Mouse (Mus musculus): Measurements from ENCODE around the gene Iqgap2.

The Iqgap2 gene

DNA sequence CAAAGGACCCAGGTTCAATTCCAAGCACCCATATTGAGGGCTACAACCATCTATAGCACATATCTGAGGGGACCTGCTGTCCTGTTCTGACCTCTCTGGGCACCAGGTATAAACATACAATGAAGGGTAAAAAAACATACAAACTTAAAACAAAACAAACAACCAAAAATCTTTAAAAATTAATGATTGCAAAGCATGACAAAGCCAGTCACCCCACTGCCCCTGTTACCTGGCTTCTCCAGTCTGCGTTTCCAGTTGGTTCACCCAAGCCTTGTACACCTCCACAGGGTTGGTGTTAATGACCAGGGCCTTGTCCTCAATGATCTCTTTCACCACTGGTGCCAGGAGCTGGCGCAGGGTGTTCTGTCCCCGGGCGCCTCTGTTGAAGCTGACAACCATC, 227.9 kb downstream of the Iqgap2 start:
- in situ Hi-C loops (cut with MseI, MboI), result no loop called here

DNA sequence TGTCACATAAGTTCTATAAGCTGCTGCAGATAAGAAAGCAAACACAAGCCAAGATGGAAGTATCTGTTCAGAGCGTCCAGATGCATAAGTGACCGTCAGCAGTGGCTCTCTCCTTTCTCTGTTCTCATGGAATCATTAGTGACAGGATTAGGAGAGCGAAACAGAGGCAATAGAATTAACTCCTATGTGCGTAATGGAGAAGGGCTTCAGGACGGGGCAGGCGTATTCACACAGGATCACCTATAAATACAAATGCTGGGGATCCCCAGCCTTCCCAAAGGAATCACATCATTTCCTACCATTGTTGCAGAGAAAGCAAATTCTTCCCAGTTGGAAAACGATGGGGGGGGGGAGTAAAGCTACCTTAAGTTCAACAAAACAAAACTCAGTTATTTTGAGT, 232.3 kb downstream of the Iqgap2 start:
- in situ Hi-C loops (cut with MseI, MboI), result no loop called here

DNA sequence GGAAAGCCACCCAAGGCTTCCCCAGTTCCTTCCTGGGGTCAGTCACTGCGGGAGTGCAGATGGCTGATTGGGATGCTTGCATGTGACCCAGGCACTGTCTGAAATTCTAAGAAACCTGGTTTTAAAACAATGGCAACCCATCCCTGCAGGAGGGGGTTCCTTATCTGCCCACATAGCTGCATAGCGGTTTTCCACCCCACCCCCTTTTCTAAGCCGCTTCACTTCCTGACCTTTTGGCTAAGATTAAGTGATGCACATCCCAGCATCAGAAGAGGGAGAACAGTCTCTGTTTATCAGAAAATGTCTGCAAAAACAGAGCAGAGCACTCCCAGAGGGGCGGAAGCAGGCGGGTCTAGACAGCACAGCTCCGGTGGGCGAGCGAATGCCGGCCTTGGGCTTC, 234.6 kb downstream of the Iqgap2 start:
- in situ Hi-C loops (cut with MseI, MboI), result no loop called here

DNA sequence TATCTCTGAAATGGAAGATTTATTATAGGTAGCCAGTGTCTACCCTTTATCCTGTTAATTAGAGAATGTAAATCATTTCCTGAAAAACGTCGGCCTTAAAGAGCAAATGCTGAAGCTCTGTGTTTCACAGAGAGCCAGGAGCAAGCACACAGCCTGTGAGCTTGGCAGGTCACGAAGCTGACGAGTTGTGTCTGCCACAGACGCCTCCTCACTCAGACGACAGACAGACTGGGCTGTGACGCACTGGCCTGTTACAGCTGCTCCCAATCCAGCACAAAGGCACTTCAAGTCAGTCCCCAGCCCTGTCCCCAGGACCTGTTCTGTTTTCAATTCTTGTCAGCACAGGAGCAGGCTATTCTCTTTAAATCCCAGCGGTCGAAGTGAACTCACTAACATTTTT, 236.4 kb downstream of the Iqgap2 start:
- in situ Hi-C loops (cut with MseI, MboI), result no loop called here

DNA sequence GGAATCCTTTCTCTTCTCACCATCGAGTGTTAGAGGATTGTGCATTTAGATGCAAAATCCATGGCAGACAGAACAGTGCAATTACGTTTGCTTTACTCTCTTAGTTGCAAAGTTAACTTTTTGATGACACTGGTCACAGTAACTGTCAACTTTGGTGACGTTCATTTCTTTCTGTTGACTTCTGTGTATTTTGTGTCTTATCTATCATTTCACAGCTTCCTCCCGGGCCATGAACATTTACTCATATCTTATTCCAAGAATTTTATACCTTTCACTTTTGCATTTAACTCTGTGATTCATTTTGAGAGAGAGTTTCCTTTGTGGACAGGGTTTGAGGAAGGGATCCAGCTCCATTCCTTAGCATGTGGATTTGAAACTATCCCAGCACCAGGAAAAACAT, 238.0 kb downstream of the Iqgap2 start:
- in situ Hi-C loops (cut with MseI, MboI), result no loop called here

DNA sequence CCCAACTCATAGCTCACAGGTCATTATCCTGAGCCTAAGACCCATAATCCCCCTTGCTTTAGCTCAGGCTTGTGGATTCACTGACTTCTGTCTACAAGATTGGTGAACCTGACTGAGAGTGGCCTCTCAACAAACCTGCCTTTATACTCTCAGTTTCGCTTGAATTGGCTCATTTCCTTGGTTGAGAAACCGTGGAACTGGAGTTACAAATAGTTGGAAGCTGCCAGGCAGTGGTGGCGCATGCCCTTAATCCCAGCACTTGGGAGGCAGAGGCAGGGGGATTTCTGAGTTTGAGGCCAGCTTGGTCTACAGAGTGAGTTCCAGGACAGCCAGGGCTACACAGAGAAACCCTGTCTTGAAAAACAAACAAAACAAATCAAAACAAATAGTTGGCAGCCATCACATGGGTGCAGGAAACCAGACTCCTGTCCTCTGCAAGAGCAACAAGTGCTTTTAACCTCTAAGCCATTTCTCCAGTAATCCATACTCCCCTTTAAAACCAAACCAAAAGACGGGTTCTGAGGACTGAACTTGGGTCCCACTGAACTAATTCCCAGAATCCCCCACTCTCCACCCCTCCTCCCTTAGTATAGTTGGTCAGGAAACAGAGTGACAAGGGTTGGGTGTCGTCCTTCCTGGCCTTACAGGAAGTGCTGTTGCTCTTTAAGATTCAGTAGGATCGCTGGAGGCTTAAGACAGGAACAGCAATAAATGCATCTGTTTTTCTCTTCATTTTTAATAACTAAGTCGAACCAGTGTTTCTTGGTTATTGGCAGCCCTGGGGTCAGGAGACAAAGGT, 239.7 kb downstream of the Iqgap2 start:
- in situ Hi-C loops (cut with MseI, MboI), result no loop called here

DNA sequence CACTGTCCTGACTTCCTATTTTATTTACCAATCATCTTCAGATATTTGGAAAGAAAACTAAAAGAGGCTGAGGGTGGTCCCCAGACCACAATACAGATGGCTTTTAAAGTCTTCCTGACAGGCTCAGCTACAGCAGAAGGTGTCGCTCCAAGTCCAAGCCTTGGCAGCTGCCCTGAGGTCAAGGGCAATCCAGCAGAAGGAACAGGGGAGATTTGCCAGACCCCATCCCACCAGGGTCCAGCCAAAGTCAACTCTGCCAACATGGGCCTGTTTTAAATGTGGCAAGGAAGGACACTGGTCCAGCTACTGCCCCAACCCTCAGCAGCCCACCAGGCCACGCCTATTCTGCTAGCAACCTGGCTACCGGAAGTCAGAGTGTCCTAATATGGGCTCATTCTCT, 241.8 kb downstream of the Iqgap2 start:
- in situ Hi-C loops (cut with MseI, MboI), result no loop called here

DNA sequence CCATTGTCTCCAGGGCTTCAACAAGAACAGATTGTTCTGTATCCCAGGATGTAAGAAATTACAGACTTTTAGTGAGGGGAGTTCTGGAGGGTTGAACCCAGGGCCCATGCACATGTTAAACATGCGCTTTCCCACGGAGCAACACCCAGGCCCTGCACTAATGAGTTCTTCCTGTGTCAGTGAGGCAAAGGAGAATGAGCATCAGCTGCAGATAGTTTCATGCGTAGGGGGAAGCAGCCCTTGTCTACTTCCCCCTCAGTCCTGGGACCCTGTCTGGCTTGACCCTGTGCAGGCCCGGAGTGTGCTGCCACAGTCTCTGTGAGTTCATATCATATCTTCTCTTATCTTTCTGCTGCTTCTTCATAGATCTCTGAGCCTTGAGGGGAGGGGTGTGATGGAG, 244.5 kb downstream of the Iqgap2 start:
- in situ Hi-C loops (cut with MseI, MboI), result no loop called here

DNA sequence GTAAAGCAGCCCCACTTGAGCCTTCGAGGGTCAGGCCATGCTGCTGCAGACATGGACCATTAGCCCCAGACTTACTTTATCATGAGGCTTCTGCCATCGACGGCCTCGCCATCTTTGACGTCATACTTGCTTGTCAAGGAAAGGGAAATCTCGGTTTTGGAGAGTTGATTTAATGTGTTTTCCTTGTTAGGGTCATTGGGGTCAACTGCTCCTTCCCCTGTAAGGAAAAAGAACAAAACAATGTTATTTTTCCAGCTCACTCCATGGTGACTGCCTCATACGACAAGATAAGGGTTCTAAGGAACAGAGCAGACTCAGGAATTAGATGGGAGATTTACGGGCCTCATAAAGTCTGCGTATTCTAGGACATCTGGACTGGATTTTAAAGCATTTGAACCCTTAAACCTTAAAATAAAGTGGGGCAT, 245.0 kb downstream of the Iqgap2 start:
- in situ Hi-C loops (cut with MseI, MboI), result no loop called here

DNA sequence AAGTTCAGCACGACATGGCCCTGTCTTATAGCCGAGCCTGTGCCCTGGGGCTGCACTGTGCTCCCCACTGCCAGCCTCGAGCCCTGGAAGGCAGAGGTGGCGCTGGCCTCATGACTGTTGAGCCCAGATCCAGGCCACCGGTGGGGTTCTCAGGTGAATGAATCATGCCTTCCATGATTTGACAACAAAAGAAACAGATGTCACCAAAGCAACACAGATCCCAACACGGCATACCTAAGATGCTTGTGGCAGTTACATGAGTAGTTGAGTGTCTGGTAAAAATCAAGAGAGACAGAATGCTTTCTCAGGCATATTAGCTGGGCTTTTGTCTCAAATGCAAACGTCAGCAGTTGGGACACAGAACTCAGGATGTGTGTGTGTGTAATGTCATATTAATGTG, 248.0 kb downstream of the Iqgap2 start:
- in situ Hi-C loops (cut with MseI, MboI), result no loop called here

DNA sequence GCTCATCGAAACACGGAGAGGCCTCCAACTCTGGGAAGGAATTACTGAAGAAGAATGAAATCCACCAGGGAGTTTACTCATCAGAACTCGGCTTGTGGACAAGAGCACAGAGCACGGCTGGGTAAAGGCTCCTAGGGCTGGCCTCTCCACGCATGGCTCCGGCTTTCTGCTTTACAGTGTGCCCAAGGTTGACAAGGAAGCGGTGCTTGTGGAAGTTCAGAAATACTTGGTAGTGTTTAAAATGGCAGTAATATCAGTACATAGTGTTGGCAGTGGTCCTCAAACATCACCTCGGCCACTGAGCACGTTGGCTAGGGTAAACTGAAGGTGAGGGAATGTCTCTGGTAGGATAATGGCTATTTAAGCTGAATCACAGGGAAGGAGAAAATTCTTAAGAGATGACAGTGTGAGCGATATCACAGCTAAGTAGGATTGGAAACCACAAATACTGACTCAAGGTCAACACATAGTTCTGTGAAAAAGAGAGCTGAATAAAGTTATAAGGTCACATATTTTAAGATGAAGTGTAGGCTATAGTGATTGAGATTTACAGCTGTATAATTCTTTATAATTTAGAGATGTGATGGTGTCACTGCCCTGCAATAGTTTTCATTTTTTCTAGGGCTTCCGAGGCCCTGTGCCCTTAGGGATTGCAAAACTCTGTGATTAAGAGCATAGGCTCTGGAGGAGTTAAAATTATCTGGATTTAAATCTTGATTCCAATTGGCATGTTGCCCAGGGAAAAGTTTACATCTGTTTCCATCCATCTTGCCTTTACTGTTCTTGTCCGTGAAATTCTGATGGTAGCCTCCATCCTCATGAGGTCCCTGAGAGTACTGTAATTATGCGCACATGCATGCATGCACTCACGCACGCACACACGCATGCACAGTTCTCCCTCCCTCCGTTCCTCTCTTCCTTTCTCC, 250.4 kb downstream of the Iqgap2 start:
- in situ Hi-C loops (cut with MseI, MboI), result no loop called here

DNA sequence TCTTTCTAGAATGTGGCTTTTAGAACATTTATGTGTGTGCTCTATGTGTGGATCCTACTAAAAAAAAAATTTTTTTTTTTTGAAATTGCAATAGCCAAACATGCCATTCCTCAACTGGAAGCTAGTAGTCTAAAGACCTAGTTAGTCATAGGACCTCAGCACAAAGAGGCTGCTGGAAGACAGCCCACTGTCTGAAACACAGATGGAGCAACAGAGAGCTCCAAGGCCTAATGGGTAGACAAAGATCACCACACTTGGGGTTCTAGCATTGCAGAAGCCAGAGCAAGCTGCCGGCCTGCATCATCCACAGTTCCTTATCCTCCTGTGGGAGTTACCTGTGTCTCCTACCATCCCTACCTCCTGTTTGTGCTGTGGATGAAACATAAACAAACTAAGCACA, 251.3 kb downstream of the Iqgap2 start:
- in situ Hi-C loops (cut with MseI, MboI), result no loop called here

DNA sequence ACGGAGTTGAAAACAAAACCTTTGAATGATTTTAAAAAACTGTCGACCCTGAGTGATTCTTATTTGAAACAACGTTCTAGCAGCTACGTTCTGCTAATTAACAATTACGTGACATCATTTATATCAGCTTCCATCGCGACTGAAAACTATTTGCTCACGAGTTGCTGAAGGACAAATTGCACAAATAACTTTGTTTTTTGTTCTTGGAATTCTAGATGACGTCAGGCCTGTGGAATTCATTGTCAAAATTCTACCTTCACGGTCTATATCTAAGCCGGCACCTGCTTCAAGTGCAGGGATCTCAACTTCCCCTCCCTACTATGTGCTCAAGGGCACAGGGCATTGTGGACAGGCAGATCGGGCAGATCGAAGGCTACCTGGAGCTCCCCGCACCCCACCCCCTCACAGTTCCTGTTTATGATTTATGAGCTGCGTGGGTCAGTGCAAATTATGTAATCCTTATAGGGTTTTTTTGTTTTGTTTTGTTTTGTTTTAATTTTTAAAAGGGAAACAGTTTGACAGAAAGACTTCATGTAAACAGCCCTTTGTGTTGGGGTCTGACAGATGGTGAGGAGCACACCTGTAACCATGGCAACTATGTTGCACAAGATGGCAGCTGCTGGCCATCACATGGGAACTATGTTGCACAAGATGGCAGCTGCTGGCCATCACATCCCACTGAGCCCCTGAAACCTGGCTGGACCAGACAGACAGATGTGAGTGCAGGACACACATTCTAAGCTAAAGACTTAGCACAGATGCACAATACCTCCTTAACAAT, 252.2 kb downstream of the Iqgap2 start:
- in situ Hi-C loops (cut with MseI, MboI), result no loop called here

DNA sequence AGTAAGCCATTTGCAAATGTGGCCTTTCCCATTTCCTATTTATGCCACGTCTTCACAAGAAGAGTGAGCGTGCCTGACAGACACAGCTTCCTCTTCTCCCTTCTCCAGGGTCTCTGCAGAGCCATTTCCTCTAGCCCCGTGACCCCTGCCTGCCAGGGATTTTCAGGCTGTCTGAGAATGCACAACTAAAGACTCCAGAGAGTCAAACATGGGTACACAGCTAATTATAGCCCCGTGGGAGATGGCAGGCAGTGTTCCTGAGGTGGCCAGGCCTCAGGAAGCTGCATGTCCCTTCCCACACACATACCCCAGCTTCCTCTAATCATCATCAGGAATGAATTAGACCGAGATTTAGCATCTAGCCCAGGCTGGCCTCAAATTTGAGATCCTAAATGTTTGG, 252.8 kb downstream of the Iqgap2 start:
- in situ Hi-C loops (cut with MseI, MboI), result no loop called here

DNA sequence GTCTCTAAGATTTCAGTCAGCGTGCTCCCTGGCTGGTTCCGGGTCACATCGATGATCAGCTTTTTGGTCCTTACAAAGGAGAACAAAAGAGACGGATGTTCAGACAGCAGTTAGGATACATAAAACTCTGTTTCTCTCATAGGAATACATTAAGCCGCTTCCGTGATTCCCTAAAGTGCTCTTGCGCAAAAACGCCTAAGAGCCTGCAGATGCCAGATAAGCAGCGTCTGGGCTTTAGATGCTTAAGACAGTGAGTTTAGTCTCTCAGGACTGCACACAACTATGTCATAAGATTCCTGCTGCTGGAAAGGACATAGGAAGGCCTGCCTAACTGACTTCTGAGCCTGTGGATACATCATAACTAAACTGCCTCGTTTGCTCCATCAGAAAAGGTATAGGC, 254.0 kb downstream of the Iqgap2 start:
- in situ Hi-C loops (cut with MseI, MboI), result no loop called here

DNA sequence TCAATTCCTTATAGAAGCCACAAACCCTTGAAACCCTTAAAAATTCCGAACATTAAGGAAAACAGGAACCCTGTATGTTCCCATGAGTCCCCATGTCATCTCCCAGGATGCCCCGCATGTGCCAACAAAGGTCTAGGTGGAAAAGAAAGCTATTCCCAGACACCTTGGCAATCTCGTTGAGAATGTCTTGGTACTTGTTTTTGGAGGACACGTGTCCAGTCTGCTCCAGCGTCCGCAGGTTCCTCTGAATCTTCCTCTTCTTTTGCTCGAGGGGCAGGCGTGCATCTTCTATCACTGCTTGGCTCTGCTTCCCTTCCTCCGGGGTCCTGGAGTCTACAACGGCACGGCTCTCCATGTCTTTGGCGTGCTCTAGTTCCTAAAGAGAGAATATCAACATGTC, 256.4 kb downstream of the Iqgap2 start:
- in situ Hi-C loops (cut with MseI, MboI), result no loop called here

DNA sequence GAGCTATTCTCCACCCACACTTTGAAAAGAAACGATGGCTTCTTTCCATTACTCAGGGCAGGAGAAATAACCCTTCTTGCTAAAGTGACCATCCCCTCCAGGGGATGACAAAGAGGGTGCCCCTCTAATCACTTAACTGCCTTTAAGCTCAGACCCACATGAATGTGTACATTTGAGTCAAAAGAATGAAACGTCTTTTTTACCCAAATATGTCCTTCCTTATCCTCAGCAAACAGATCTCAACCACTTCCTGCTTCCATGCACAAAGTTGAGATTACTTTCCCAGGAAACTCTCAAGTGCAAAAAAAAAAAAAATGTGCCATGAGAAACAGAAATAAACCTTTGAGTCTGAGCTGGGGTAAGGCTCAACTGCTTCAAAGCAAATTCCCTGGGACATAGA, 257.3 kb downstream of the Iqgap2 start:
- in situ Hi-C loops (cut with MseI, MboI), result no loop called here

DNA sequence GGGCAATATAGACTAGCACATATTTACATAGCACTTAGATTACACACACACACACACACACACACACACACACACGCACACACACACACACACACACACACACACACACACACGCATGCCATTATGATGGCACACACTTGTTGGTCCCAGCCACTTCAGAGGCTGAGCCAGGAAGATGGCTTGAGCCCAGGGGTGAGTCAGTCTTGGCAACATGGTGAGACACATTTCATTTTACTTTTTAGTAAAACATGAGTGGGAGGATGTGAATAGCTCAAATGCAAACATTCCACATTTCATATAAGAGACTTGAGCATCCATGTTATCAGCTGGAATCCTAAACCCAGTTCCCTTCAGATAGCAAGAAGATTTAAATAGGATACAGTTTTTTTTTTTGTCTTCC, 258.3 kb downstream of the Iqgap2 start:
- in situ Hi-C loops (cut with MseI, MboI), result no loop called here

DNA sequence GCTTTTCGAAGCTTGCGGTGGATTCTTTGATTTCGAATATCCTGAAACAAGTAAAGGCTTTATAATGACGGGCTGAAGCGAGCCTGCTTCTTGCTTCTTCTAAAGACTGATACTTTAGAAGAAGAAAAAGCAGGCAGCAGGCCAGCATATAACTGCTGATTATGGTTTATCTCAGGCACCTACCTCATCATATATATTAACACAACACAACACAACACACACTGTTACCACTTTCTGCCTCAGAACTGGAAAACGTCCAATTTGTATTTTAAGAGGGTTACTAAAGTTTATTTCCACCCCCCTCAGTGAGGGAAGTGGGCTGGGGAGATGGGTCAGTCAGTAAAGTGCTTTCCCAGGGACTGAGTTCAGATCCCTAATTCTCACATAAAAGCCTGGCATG, 259.6 kb downstream of the Iqgap2 start:
- in situ Hi-C loops (cut with MseI, MboI), result no loop called here

DNA sequence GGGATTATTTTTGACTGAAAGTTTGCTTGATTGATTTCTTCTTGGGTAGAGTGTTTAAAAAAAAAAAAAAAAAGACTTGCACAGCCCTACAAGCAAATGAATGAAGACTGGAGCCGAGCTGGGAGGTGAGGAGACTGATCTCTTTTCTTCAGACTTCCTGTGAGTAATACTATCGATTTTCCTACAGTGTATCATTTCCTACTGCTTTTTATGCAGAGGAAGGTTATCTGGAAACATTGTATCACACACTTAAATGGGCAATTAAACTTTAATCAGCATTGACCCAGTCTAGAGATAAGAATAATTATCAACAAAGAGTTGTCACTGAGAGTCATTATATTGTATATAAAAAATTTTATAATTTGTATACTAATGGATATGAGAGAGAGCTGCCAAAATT, 261.0 kb downstream of the Iqgap2 start:
- in situ Hi-C loops (cut with MseI, MboI), result no loop called here

DNA sequence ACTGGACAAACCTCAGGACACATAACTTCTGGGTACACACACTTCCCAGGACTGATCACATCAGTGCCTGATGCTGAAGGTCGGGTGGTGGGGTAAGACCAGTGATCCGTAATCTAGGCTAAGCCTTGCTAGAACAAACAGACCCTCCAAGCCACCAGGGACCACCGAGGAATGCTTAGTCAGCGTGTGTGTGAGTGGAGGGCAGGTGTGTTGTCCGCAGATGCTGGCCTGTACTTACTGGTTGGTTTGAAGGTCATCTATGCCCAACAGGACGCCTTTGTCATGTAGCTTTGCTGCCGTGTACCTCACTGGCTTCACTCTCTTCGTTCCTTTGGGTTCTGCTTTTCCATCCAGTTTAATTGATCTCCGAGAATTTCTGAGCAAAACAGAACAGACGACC, 262.0 kb downstream of the Iqgap2 start:
- in situ Hi-C loops (cut with MseI, MboI), result no loop called here

DNA sequence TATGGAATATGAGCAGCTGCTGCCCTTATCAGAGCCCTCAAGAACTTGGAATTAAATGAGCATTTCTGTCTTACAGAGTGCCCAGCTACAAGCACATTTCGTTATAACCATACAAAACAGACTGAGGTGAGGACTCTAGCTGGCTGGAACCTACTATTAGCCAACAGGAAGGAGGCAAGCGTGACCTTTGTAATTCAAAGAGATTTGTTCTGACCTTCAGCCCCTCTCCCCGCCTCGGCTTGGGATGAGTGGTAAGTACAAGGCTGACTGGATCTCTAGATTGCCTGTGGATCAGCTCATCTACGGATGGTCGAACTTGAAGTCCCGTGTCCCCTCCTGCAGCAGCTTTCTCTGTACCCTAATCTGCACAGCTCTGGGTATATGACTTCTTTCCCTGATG, 265.0 kb downstream of the Iqgap2 start:
- in situ Hi-C loops (cut with MseI, MboI), result no loop called here

Measured in mouse trophoblast stem cell (cell line).